Mouse (Mus musculus) neural tube, embryonic 14.5 days (tissue): ENCODE results near the gene Gucy1b1. TPM values are rescaled to one million over a fixed set of nuclear protein-coding genes. Genes with fewer than 3 reads are reported as not detected.

ENCODE experiments used
- ATAC-seq: fragments of 200-750 bp; cut with Nextera tagmentation; 2 replicates; pipeline ENCODE4 v1.8.0; 2017; ENCODE audit warnings: low read depth, mild to moderate bottlenecking, moderate TSS enrichment, moderate library complexity
- H3K27ac ChIP-seq: fragments of 300-500 bp; sonication (generic); 2 replicates; pipeline ENCODE4 v1.5.1; 2014; ENCODE audit warnings: low read depth, mild to moderate bottlenecking, control low read depth, low read length, moderate library complexity, mixed read lengths
- H3K27me3 ChIP-seq: fragments of 300-500 bp; sonication (generic); 2 replicates; pipeline ENCODE4 v1.6.1; 2014; ENCODE audit warnings: low read length; ENCODE audit not compliant: control insufficient read depth, insufficient read depth
- H3K36me3 ChIP-seq: fragments of 300-500 bp; sonication (generic); 2 replicates; pipeline ENCODE4 v1.6.1; 2014; ENCODE audit warnings: low read length, mixed read lengths; ENCODE audit not compliant: control insufficient read depth, insufficient read depth
- H3K4me1 ChIP-seq: fragments of 300-500 bp; sonication (generic); 2 replicates; pipeline ENCODE4 v1.6.1; 2014; ENCODE audit warnings: low read length; ENCODE audit not compliant: control insufficient read depth, insufficient read depth
- H3K4me2 ChIP-seq: fragments of 300-500 bp; sonication (generic); 2 replicates; pipeline ENCODE4 v1.6.1; 2014; ENCODE audit warnings: mild to moderate bottlenecking, low read depth, low read length, control low read depth
- H3K4me3 ChIP-seq: fragments of 300-500 bp; sonication (generic); 2 replicates; pipeline ENCODE4 v1.5.1; 2014; ENCODE audit warnings: low read depth, low read length, control low read depth, mixed read lengths
- H3K9ac ChIP-seq: fragments of 300-500 bp; sonication (generic); replicated peaks from 2 replicates; pipeline ENCODE4 v1.6.1; 2014; ENCODE audit warnings: low read depth, mild to moderate bottlenecking, control low read depth, low read length, mixed read lengths
- H3K9me3 ChIP-seq: fragments of 300-500 bp; sonication (generic); 2 replicates; pipeline ENCODE4 v1.6.1; 2016; ENCODE audit warnings: low read length; ENCODE audit not compliant: control insufficient read depth
- WGBS: fragments of 180-500 bp; shearing (Covaris S2); extraction: QIAGEN DNeasy Blood & Tissue Kit; methylation state at CpG from one replicate; pipeline ENCODE4 v1.1.7; 2014; 5-methylcytosine and 5-hydroxymethylcytosine counted together
- polyA plus RNA-seq: library from polyadenylated mRNA; unstranded; fragments of >200 nt; fragmentation: Nextera tagmentation; extraction: Ambion mirVana; gene quantifications from 2 replicates; pipeline ENCODE4 v1.2.1, GENCODE M21; 2014

Gucy1b1 gene
- polyA plus RNA-seq, 1 experiment from 2014 or later: 47.5 TPM

- no peak overlapping the region for H3K27ac ChIP-seq
- H3K4me3 ChIP-seq: no peak overlapping the region
- H3K27me3 ChIP-seq: no peaks in the 10 kb centered on the region
- WGBS: 90% methylated on average over 5 of the region's 5 CpGs
- H3K4me1 ChIP-seq: no peaks in the 10 kb centered on the region
- no peaks in the 10 kb centered on the region for H3K36me3 ChIP-seq
- no peak overlapping the region for H3K4me2 ChIP-seq
- H3K9ac ChIP-seq: no peak overlapping the region
- H3K9me3 ChIP-seq: no peaks in the 10 kb centered on the region
- ATAC-seq: no peak
Measured at GRCm38 (mm10) chr3:82067830-82068229, 6.7 kb downstream of the Gucy1b1 start.

GRCm38 (mm10) chr3:82061402-82062180, 12.9 kb downstream of the Gucy1b1 start:
- no peak overlapping the region for H3K4me3 ChIP-seq
- ATAC-seq: no peak; the same call in 1 of the 2 replicates
- no peak overlapping the region for H3K27ac ChIP-seq
- no peaks in the 10 kb centered on the region for H3K4me1 ChIP-seq
- WGBS: 29% methylated on average over 9 of the region's 9 CpGs
- H3K9me3 ChIP-seq: no peaks in the 10 kb centered on the region
- no peaks in the 10 kb centered on the region for H3K27me3 ChIP-seq
- H3K4me2 ChIP-seq: no peak overlapping the region
- no peaks in the 10 kb centered on the region for H3K36me3 ChIP-seq
- H3K9ac ChIP-seq: no peak overlapping the region

GRCm38 (mm10) chr3:82057201-82057600, 17.3 kb downstream of the Gucy1b1 start:
- no peak overlapping the region for H3K4me3 ChIP-seq
- no peak overlapping the region for H3K4me2 ChIP-seq
- 68% methylated on average over 5 of the region's 5 CpGs for WGBS
- H3K27ac ChIP-seq: no peak overlapping the region
- no peaks in the 10 kb centered on the region for H3K27me3 ChIP-seq
- ATAC-seq: no peak
- H3K36me3 ChIP-seq: no peaks in the 10 kb centered on the region
- no peaks in the 10 kb centered on the region for H3K9me3 ChIP-seq
- H3K9ac ChIP-seq: no peak overlapping the region
- no peaks in the 10 kb centered on the region for H3K4me1 ChIP-seq

GRCm38 (mm10) chr3:82054283-82054974, 20.1 kb downstream of the Gucy1b1 start:
- no peak for ATAC-seq
- no peaks in the 10 kb centered on the region for H3K27me3 ChIP-seq
- no peak overlapping the region for H3K27ac ChIP-seq
- 70% methylated on average over 5 of the region's 5 CpGs for WGBS
- no peaks in the 10 kb centered on the region for H3K36me3 ChIP-seq
- no peak overlapping the region for H3K4me3 ChIP-seq
- H3K4me2 ChIP-seq: no peak overlapping the region
- H3K4me1 ChIP-seq: no peaks in the 10 kb centered on the region
- no peak overlapping the region for H3K9ac ChIP-seq
- H3K9me3 ChIP-seq: no peaks in the 10 kb centered on the region

- ATAC-seq: no peak
- no peaks in the 10 kb centered on the region for H3K27me3 ChIP-seq
Measured at GRCm38 (mm10) chr3:82052029-82052428, 22.5 kb downstream of the Gucy1b1 start.

GRCm38 (mm10) chr3:82051468-82051867, 23.0 kb downstream of the Gucy1b1 start:
- H3K4me2 ChIP-seq: no peak overlapping the region
- no peaks in the 10 kb centered on the region for H3K27me3 ChIP-seq
- no peak overlapping the region for H3K9ac ChIP-seq
- H3K9me3 ChIP-seq: no peaks in the 10 kb centered on the region
- no peak overlapping the region for H3K4me3 ChIP-seq
- no peaks in the 10 kb centered on the region for H3K36me3 ChIP-seq
- H3K4me1 ChIP-seq: no peaks in the 10 kb centered on the region
- no peak for ATAC-seq
- H3K27ac ChIP-seq: no peak overlapping the region

More at GRCm38 (mm10) chr3:82052029-82052428, 22.5 kb downstream of the Gucy1b1 start:
- H3K9me3 ChIP-seq: no peaks in the 10 kb centered on the region
- H3K4me3 ChIP-seq: no peak overlapping the region
- no peaks in the 10 kb centered on the region for H3K4me1 ChIP-seq
- no peak overlapping the region for H3K27ac ChIP-seq
- no peak overlapping the region for H3K4me2 ChIP-seq
- 41% methylated on average over 2 of the region's 2 CpGs for WGBS
- no peaks in the 10 kb centered on the region for H3K36me3 ChIP-seq
- no peak overlapping the region for H3K9ac ChIP-seq

- no peak overlapping the region for H3K4me3 ChIP-seq
- ATAC-seq: no peak
- H3K27ac ChIP-seq: no peak overlapping the region
- H3K4me1 ChIP-seq: no peaks in the 10 kb centered on the region
- WGBS: 55% methylated on average over 7 of the region's 7 CpGs
- H3K36me3 ChIP-seq: no peaks in the 10 kb centered on the region
- no peak overlapping the region for H3K9ac ChIP-seq
- H3K9me3 ChIP-seq: no peaks in the 10 kb centered on the region
- H3K27me3 ChIP-seq: no peaks in the 10 kb centered on the region
- no peak overlapping the region for H3K4me2 ChIP-seq
Measured at GRCm38 (mm10) chr3:82048681-82049080, 25.8 kb downstream of the Gucy1b1 start.

- H3K27me3 ChIP-seq: no peaks in the 10 kb centered on the region
- ATAC-seq: peak; percentile 57; the same call in 1 of the 2 replicates
- WGBS: 45% methylated on average over 4 of the region's 4 CpGs
- no peak overlapping the region for H3K4me2 ChIP-seq
- H3K4me3 ChIP-seq: no peak overlapping the region
- no peak overlapping the region for H3K9ac ChIP-seq
- no peak overlapping the region for H3K27ac ChIP-seq
- H3K4me1 ChIP-seq: no peaks in the 10 kb centered on the region
- H3K9me3 ChIP-seq: no peaks in the 10 kb centered on the region
- H3K36me3 ChIP-seq: no peaks in the 10 kb centered on the region
Measured at GRCm38 (mm10) chr3:82048078-82048477, 26.4 kb downstream of the Gucy1b1 start.

GRCm38 (mm10) chr3:82047100-82047753, 27.3 kb downstream of the Gucy1b1 start:
- Histone ChIP-seq H3K4me3 (no peak overlapping the region), H3K36me3 (no peaks in the 10 kb centered on the region), H3K27ac (no peak overlapping the region), H3K27me3 (no peaks in the 10 kb centered on the region), H3K4me2 (no peak overlapping the region), H3K9me3 (no peaks in the 10 kb centered on the region), H3K4me1 (no peaks in the 10 kb centered on the region), H3K9ac (no peak overlapping the region)
- peak; percentile 77 for ATAC-seq
- WGBS: 33% methylated on average over 8 of the region's 8 CpGs
